Mouse (Mus musculus): ENCODE data around the gene Gabbr2.

Gene Gabbr2

DNA sequence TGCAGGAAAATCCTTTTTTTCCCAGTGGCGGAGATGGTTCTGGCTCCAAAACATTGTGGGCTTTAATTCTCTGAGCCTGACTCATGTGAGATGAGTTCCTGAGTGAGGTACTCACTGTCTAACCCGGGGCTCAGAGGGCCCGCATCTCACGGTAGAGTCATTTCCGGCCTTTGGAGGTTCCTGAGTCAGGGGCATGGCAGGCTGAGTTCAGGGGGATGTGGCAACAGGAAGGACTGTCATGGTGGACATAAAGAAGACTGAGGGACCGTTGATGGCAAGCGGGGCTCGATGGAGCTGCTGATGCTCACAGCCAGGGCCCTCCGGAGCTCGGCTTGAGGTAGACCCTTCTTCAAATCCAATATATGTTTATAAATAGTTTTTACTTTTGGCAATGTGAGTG is 288.5 kb downstream of the Gabbr2 start:
- no peak for DNase-seq

DNA sequence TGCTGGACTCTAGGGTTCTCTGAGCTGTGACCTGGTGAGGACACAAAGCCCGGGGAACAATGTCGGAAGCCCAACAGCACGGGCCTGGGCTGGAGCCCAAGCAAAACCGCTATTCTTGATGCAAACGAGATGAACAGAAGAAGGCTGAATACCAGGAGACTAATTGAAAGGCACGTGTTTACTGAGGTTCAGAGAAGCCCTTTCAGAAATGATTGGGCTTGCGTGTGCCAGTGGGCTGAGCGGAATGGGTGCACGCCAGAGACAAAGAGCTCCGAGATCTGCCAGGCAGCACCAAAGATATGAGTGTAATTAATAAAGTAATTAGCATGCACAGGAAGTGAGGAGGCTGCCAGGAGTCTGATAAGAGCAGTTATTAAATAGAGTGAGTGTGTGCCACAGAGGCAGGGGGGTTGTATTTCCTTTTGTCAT is 291.4 kb downstream of the Gabbr2 start:
- no peak for DNase-seq

DNA sequence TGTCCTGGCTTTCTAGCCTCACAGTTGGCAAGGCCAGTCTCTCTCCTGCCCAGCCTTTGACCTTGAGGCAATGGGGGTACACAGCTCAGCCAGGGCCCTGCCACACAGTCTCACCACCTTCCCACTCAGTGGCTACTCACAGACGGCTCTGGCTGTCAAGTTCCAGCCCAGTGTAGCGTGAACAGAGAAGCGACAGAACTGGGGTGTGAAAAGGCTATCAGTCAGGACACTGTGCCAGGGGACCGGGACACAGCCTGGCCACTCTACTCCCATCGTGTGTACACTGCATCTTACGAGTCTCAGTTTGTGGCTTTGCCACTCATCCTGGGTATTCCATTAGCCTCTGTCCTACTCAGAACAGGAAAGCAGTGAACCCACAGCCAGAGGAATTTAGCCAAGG is 295.2 kb downstream of the Gabbr2 start:
- DNase-seq, result peak; percentile 62 to 70

DNA sequence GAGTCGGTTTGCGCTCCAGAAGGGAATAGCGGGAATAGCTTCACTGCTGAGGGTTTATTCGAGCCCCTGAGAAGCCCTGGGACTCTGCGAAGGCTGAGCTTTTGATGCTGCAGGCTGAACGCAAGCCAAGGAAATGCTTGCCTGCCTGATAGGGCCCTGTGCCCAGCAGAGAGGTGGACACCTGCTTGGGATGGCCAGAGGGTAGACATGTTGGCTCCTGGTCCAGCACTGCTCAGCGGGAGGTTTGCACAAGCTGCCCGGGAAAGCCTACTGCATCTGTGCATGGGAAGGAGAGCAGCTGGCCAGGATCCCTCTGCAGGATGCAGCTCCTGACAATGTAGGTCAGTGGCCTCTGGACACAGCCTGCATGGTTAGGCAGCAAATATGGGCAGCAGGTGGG is 301.1 kb downstream of the Gabbr2 start:
- DNase-seq, result peak; percentile 90

DNA sequence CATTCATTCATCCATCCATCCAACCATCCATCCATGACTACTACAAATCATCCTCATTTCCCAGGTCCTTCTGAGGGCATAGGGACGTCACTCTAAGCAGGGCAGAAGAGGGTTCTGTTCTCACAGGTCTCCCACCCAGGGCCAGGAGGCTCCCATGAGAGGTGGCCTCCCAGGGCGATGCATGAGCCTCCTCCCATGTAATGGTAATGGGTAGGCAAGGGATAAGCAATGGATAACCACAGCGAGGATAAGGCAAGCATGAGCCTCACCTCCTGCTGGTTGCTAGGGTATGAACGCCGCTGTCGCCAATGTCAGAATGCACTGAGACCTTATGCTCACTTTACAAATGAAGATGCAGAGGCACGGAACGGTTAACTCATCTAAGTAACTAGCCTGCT is 301.7 kb downstream of the Gabbr2 start:
- peak in 1 of 2 experiments; percentile 46 for DNase-seq

DNA sequence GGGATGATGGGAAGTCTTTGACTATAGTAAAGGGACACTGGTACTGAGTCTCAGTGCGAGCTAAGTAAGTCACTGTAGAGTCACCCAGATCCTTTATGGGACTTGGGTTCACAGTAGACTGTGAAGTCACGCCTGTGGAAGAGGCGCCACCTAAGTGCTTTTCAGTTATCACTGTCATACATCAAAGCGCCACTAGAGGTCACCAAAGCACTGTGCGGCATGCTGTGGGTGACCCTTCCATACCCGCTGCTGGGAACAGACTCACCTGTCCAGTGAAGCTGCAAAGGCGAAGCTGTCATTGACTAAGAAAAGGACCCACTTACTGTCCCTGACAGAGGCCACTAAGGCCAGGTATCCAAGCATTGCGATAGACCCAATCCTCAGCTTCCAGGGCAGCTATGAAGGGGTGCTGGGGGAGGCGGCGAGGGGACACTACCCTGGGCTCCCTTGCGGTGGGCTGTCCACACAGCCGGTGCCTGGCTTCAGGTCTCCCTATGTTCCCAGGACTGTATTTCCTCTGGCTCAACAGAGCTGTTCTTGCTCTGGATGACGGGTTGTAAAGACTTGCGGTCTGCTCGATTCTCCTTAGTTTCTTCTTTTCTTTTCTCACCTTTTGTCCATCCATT is 302.2 kb downstream of the Gabbr2 start:
- DNase-seq, result peak; percentile 87 to 92

DNA sequence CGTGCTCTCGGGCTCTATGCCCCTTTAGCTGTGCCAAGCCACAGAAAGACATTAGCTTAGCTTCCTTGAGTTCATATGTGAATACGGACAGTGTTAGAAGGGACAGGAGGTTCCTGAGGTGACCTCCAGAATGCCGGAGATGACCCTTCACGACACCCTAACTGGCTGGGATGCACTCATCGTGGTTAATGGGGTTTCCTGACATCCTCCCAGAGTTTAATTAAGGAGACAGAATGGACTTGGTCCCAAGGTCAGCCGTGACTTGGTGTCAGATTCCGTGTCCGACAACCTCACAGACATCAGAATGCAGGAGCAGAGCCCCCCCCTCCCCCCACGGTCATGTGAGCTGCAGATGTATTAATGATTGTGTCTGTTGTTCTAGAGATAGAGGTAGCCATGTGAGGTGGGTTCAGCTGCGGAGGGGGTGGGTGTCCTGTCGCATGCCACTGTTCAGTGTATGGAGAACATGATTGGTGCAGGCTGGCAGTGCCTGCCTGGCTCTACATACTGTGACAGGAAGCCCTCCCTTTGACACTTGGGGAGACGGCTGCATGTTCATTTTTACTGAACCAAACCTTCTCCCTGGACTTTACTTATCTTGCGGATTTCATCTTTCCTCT is 303.4 kb downstream of the Gabbr2 start:
- DNase-seq, result no peak

DNA sequence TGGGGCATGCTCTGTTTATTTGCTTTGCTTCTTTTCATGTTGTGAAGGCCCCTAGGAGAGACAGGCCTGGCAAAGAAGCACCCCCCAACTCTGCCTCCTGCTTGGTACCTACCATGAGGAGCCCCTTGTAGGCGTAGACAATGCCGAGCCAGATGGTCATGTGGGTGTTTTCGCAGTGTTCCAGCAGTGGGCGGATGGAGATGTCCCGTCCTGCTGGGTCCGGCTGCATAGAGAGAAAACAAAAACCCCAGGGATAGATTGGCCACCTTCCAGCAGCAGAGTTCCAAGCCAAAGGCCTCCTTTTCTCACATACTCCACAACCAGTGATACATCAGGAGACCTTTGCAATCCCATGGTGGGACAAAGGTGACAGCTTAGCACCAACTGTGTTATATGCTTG is 307.5 kb downstream of the Gabbr2 start:
- peak; percentile 75 to 78 for DNase-seq

DNA sequence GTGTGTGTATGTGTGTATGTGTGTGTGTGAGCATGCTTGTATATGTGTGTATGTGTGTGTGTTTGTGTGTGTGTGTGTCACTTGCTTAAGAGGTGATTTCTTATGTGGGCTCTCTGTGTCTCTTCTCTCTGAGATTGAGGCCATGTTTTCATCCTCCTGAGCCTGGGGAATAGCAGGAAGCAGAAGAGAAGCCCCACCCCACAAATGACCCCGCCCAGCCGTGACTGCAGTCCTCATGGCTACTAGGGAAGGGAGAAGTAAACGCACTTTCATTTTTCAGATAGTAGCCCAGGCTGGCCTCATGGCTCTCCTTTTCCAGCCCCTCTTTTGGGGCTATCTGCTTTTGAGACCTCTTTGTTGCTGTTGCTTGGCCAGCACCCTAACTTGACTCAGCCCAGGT is 315.0 kb downstream of the Gabbr2 start:
- DNase-seq, result no peak

DNA sequence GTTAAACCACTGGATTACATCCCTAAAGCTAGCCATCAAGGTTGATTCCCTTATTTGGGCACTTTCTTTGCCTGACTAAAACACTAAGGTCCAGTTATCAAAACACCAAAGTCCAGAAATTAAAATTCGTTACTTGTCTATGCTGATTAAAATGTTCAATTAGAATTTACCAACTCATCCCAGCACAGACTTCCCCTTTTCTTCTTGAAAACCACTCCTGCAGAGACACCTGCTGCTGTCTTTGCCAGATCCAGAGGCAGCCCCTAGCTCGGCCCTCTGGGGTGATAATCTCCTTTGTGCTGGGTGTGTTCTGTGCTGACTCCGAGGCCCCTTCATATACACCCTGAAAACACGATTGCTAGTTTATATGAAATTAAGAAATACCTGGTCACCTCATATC is 315.7 kb downstream of the Gabbr2 start:
- no peak for DNase-seq

DNA sequence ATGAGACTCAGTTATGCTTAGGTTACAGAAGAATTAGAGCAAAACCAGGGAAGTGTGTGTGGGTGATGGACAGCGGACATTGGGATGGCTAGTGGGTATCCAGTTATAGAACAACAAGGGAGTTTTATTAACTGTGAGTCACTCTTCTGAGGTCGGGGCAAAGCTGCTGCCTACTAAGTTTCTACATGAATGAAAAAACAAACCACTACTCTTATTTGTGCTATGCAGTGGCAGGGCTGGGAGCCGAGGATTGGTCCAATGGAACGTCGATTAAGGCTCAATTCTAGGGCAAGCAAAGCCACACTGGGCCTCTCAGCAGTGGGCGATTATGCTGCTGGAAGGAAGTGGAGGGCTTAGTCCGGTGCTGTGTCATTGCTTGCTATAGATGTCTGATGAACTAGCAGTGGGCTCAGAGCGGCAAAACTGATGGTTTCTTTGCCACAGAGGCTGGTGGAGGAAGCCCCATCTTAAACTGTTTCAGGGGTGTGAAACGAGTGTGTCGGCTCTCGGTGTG is 316.3 kb downstream of the Gabbr2 start:
- DNase-seq, result no peak

DNA sequence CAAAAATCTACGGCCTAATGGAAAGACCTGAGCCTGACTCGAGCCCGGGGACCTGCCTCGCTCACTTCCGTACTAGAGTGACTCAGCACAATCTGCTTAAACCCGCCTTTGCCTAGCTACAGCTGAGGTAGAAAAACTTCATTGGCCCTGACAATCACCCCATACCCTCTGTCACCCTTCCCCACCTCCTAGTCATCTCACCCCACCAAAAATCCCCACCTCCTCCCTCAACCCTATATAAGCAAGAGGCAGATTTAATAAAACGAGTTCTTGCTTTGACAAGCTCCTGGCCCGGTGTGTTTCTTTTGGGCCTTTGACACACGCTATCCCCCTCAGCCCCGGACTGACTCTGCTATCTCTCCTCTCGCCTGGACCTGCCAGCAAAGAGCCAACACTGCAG is 323.1 kb downstream of the Gabbr2 start:
- DNase-seq, result no peak

DNA sequence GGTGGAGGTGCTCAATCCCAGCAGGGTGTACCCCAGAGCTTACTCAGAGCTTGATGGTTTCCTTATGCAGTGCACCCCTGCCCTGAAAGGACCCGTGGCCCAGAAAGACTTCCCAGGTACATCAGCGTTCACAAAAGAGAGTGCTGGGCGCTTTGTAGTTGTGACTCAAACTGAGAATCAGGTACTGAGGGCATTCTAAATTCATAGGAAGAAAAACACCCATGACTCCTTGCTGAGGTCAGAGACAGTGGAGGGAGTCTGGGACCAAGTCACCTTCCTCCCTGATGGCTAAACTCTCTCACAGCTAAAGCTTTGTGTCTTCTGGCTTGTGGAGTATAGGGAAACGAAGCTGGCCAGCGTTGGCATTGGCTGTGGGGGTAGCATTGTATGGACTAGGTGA is 325.3 kb downstream of the Gabbr2 start:
- DNase-seq, result no peak

DNA sequence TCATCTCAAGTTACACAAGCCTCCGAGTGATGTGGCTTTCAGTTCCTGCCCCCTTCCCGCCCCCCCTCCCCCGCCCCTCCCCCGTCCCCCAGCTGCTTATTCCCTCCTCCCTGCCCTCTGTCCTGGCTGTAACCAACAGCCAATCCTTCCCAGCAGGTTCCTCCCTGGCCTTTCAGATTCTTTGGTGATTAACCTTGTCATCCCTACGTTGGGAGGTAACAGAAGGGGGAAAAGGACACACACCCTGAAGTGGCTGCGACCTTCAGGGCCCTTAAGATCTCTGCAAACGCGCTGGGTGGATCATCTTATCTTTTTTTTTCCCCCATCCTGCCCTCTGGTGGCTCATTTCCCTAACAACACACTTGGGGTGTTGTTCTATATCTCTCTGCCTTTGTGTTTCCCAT is 326.3 kb downstream of the Gabbr2 start:
- no peak for DNase-seq

DNA sequence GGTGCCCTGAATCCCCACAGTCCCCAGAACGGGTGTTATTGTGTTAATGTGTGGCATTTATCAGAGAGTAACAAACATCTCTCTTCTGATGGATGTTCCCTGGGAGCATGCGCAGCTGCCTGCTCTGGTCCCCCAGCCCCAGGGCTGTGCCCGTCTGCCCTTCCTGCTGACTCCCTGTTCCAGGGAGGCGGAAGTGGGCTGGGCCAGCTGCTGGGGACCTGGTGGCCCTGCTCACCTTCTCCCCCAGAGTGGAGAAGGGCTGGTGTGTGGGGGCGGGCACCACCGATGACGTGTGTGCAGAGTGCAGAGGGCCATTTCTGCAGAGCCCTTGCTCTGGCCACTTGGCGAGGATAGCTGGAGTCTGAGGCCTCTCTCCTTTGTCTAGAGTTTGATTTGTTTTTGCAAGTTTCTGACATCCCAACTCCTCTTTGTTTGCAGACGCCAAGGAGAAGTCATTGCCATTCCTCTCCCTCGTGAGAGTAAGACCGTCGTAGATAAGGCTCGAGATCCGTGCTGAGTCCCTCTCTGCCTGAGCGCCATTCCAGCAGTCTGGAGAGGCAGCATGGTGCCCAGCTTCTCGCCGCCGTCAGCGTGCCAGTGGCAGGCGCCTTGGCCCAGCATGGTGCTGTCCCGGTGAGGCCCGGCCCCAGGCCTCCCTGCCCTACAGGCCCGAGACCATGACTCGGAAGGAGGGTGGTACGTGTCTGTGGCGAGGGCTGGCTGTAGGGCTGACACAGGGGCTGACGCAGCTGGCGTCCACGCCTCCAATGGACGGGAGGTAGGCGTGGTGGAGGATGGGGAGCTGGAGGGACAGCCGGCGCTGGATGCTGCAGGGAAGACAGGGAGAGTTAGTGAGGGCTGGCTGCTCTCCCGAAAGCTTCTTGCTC is 327.3 kb downstream of the Gabbr2 start:
- peak in 1 of 2 experiments; percentile 38 for DNase-seq

DNA sequence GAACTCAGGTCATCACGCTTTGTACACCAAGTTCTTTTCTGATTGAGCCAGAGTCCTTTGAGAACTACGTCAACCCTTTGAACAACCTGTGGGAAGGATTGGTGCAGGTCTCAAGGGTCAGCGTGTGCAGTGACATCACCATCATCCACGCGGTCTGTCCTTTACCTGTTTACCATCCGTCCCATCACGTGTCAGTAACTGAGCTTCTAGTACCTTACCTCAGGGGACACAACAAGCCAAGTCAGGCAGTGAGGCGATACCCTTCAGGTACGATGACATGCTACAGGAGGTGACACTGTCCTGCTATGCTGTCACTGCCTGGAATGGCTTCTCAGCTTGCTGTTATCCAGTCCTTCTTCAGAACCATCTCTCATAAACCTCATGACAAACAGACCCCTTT is 330.2 kb downstream of the Gabbr2 start:
- DNase-seq, result no peak

DNA sequence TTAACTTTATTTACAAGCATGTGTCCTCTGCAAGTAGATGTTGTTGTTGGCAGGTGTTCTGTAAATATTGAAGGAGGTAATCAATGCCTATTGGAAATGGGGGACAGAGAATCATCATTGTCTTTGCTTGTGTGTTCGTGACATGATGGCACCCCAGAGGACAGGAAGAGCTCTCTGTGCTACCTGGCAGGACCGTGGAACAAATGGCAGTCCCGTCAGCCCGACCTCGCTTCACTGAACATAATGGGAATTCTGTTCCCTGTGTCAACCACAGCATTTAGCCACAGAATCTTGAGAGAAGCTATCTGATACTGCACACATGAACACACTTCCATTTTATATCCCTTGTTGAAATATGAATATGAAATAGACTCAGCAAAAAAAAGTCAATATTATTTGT is 332.7 kb downstream of the Gabbr2 start:
- DNase-seq, result peak; percentile 29 to 42

DNA sequence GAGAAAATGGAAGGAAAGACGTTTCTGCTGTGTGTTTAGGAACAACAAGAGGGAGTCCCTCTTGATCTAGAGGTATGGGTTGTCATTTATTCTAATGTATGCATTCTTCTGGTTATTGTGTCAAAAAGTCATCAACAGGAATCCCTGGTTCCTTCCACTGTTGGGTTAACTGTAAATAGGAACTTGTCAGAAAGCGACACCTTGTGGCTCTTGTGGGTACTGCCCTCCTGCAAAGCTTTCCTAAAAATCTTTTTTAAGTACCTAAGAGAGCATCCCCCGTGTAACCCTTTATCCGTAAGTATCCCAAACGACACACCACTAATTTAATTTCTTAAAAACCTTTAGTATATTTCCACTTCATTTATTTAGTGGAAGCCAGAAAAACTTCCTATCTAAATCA is 334.6 kb downstream of the Gabbr2 start:
- peak; percentile 84 to 91 for DNase-seq

DNA sequence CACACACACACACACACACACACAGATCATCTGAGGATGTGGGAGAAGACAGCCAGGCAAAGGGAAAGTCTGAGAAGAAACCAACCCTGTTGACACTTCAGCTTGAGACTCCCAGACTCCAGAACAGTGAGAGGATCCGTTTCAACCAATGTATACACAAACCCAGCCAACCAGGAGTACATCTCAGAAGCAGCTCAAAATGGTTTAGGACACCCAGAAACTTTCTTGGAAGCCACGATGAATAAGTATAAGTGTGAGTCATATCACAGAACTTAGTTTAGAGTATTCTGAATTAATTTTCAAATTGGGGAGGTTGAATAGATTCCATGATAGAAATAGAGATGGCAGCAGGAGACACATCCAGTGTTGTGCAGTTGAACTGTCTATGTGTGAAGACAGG is 335.7 kb downstream of the Gabbr2 start:
- no peak for DNase-seq

DNA sequence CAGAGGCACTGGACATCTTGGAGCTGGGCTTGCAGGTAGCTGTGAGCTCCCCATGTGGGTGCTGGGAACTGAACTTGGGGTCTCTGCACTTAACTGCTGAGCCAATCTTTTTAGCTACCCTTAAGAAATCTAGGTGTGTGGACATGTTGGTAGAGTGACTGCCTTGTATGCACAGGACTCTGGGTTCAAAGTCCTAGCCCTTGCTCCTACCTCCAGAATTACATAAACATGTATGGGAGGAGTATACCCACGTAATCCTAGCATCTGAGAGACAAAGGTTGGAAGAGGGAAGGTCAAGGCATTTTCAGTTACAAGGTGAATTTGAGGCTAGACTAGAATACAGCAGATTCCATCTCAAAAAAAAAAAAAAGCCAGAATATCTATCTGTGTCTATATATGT is 336.4 kb downstream of the Gabbr2 start:
- DNase-seq, result no peak

DNA sequence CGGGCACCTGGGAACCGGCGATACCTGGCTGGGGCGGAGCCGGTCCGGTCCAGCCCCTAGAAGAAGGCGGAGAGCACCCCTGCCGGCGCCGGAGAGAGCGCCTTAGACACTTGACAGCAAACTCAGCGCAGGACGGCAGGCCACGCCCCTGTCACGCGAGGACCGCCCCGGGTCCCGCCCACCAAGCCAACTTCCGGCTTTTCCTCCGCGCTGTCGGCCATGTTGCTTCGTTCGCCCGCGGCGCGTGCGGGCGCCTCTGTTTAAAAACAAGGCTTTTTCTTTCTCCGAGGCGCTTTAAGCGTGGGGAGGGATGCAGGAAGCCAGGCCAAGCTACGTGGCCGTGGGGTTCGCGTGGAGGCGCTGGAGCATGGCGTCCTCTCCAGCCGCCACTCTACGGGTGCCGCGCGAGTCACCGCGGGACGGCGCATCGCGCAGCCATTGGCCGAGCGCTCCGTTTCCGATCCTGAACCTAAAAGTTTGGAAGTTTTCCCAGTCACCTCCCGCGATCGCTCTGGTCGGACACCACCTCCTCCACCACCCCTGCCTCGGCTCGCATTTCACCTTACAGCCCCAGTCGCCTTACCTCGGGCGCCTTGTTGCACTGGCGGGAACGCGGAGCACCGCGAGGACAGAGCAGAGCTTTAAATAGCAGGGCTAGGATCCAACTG is 341.5 kb downstream of the Gabbr2 start, which contains the start of gene Tbc1d2:
TSS of gene Tbc1d2 (minus strand) at position 124 of the 668 bp plus-strand sequence.
- peak; percentile 97 to 98 for DNase-seq

DNA sequence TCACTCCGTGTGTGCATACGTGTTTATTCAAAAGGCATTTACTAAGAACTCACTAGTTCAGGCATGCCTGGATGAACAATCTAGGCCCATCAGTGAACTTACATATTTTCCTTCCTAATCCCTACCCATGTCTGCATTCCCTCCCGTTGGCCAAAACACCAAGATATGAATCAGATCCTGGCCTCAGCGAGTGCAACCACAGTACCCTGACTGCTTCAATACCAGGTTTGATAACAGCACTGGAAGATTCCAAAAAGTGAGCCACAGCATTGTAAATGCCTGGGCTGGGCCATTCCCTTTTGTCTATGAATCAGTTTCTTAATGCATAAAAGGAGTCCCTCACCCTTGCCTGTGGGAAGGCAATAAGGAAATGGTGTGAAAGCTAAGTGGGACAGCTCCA is 342.5 kb downstream of the Gabbr2 start:
- no peak for DNase-seq

DNA sequence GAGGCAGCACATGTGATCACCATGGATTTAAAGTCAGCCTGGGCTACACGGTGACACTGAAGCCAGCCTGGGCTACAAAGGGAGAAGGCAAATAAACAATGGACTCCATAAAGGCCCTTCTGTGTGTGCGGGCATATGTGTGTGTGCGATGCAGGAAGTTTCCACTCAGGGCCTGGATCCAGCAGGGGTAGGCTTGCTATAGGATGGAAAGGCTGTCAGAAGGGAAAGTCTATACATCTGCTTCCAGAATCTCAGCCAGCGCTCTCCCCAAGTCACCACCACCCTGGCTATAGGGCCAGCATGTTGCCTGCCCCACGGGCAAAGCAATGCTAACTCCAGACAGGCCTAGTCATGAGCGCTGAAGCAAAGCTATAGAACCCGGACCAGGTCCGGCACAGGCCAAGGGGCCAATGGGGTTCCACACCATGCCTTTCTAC is 348.0 kb downstream of the Gabbr2 start:
- no peak for DNase-seq
